Mouse (Mus musculus): ENCODE measurements around the gene Gm11168. TPM values are rescaled to one million over a fixed set of nuclear protein-coding genes. Genes with fewer than 3 reads are reported as not detected.
A peak's percentile ranks its signal among the peaks of the same experiment; 100 is the strongest.
"Not testable (repeated sequence)": the region's sequence is repeated elsewhere in the genome, so short reads cannot be mapped to it uniquely, and the experiment has no call there.

Gene Gm11168
- polyA plus RNA-seq (2015; fragmentation: Nextera tagmentation; extraction: Ambion mirVana) = not detected in 2 replicates

DNA sequence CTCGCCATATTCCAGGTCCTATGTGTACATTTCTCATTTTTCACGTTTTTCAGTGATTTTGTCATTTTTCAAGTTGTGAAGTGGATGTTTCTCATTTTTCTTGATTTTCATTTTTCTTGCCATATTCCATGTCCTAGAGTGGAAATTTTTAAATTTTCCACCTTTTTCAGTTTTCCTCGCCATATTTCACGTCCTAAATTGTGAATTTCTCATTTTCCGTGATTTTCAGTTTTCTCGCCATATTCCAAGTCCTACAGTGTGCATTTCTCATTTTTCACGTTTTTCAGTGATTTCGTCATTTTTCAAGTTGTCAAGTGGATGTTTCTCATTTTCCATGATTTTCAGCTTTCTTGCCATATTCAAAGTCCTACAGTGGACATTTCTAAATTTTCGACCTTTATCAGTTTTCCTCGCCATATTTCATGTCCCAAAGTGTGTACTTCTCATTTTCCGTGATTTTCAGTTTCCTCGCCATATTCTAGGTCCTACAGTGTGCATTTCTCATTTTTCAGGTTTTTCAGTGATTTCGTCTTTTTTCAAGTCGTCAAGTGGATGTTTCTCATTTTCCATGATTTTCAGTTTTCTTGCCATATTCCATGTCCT lies at the start of gene Gm11168:
Gene Gm11168 (plus strand): TSS at position 553 of the 603 bp plus-strand sequence.
- H3K4me2 ChIP-seq (replicated peaks); H3K9me3 ChIP-seq; H3K4me1 ChIP-seq; ATAC-seq (ENCODE audit: low FRiP score, low read depth); H3K27ac ChIP-seq; H3K36me3 ChIP-seq; H3K4me3 ChIP-seq; H3K9ac ChIP-seq; H3K27me3 ChIP-seq: not testable (repeated sequence)
- 76% methylated on average over 6 of the region's 14 CpGs for WGBS

DNA sequence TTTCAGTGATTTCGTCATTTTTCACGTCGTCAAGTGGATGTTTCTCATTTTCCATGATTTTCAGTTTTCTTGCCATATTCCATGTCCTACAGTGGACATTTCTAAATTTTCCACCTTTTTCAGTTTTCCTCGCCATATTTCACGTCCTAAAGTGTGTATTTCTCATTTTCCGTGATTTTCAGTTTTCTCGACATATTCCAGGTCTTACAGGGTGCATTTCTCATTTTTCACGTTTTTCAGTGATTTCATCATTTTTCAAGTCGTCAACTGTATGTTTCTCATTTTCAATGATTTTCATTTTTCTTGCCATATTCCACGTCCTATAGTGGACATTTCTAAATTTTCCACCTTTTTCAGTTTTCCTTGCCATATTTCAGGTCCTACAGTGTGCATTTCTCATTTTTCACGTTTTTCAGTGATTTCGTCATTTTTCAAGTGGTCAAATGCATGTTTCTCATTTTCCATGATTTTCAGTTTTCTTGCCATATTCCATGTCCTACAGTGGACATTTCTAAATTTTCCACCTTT lies 2.6 kb upstream of the Gm11168 start, which contains the start of gene Gm10722:
Gene Gm10722 (plus strand): TSS at position 478 of the 528 bp plus-strand sequence.
- WGBS = 72% methylated on average over 12 of the region's 12 CpGs

DNA sequence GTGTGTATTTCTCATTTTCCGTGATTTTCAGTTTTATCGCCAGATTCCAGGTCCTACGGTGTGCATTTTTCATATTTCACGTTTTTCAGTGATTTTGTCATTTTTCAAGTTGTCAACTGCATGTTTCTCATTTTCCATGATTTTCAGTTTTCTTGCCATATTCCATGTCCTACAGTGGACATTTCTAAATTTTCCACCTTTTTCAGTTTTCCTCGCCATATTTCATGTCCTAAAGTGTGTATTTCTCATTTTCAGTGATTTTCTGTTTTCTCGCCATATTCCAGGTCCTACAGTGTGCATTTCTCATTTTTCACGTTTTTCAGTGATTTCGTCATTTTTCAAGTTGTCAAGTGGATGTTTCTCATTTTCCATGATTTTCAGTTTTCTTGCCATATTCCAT lies 2.1 kb upstream of the Gm11168 start:
- ATAC-seq (ENCODE audit: low FRiP score, low read depth); H3K27ac ChIP-seq; H3K4me3 ChIP-seq; H3K9me3 ChIP-seq; H3K36me3 ChIP-seq; H3K9ac ChIP-seq; H3K27me3 ChIP-seq; H3K4me2 ChIP-seq (replicated peaks); H3K4me1 ChIP-seq: not testable (repeated sequence)
- 64% methylated on average over 8 of the region's 8 CpGs for WGBS

More for the DNA sequence above, 2.6 kb upstream of the Gm11168 start, which contains the start of gene Gm10722:
- H3K27ac ChIP-seq; H3K4me1 ChIP-seq; H3K27me3 ChIP-seq; H3K4me3 ChIP-seq; H3K36me3 ChIP-seq; H3K9me3 ChIP-seq; ATAC-seq (ENCODE audit: low FRiP score, low read depth); H3K9ac ChIP-seq; H3K4me2 ChIP-seq (replicated peaks): not testable (repeated sequence)

DNA sequence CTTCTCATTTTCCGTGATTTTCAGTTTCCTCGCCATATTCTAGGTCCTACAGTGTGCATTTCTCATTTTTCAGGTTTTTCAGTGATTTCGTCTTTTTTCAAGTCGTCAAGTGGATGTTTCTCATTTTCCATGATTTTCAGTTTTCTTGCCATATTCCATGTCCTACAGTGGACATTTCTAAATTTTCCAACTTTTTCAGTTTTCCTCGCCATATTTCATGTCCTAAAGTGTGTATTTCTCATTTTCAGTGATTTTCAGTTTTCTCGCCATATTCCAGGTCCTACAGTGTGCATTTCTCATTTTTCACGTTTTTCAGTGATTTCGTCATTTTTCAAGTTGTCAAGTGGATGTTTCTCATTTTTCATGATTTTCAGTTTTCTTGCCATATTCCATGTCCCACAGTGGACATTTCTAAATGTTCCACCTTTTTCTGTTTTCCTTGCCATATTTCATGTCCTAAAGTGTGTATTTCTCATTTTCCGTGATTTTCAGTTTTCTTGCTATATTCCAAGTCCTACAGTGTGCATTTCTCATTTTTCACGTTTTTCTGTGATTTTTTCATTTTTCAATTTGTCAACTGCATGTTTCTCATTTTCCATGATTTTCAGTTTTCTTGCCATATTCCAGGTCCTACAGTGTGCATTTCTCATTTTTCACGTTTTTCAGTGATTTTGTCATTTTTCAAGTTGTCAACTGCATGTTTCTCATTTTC lies 1.0 kb upstream of the Gm11168 start:
- 69% methylated on average over 9 of the region's 11 CpGs for WGBS
- H3K9me3 ChIP-seq; H3K27me3 ChIP-seq; H3K4me3 ChIP-seq; H3K9ac ChIP-seq; H3K36me3 ChIP-seq; H3K27ac ChIP-seq; H3K4me1 ChIP-seq; H3K4me2 ChIP-seq (replicated peaks): not testable (repeated sequence)
- peak; percentile 88 for ATAC-seq (ENCODE audit: low FRiP score, low read depth)

DNA sequence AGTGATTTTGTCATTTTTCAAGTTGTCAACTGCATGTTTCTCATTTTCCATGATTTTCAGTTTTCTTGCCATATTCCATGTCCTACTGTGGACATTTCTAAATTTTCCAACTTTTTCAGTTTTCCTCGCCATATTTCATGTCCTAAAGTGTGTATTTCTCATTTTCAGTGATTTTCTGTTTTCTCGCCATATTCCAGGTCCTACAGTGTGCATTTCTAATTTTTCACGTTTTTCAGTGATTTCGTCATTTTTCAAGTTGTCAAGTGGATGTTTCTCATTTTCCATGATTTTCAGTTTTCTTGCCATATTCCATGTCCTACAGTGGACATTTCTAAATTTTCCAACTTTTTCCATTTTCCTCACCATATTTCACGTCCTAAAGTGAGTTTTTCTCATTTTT lies 3.0 kb downstream of the Gm11168 start:
- ATAC-seq (ENCODE audit: low FRiP score, low read depth); H3K4me3 ChIP-seq; H3K27me3 ChIP-seq; H3K4me1 ChIP-seq; H3K9ac ChIP-seq; H3K4me2 ChIP-seq (replicated peaks); H3K36me3 ChIP-seq; H3K27ac ChIP-seq: not testable (repeated sequence)
- WGBS = 76% methylated on average over 1 of the region's 5 CpGs
- peaks cover 11% of the 10 kb centered on the region for H3K9me3 ChIP-seq

DNA sequence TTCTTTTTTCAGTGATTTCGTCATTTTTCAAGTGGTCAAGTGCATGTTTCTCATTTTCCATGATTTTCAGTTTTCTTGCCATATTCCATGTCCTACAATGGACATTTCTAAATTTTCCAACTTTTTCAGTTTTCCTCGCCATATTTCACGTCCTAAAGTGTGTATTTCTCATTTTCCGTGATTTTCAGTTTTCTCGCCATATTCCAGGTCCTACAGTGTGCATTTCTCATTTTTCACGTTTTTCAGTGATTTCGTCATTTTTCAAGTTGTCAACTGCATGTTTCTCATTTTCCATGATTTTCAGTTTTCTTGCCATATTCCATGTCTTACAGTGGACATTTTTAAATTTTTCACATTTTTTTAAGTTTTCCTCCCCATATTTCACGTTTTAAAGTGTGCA lies 3.5 kb downstream of the Gm11168 start:
- not testable (repeated sequence) for H3K27ac ChIP-seq; H3K4me2 ChIP-seq (replicated peaks); H3K36me3 ChIP-seq; H3K27me3 ChIP-seq; H3K4me1 ChIP-seq; H3K9ac ChIP-seq; H3K4me3 ChIP-seq
- H3K9me3 ChIP-seq = peaks cover 11% of the 10 kb centered on the region
- ATAC-seq (ENCODE audit: low FRiP score, low read depth) = peak; percentile 72
- WGBS = 70% methylated on average over 8 of the region's 8 CpGs

DNA sequence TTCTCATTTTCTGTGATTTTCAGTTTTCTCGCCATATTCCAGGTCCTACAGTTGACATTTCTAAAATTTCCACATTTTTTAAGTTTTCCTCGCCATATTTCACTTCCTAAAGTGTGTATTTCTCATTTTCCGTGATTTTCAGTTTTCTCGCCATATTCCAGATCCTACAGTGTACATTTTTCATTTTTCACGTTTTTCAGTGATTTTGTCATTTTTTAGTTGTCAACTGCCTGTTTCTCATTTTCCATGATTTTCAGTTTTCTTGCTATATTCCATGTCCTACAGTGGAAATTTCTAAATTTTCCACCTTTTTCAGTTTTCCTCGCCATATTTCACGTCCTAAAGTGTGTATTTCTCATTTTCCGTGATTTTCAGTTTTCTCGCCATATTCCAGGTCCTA lies 4.1 kb downstream of the Gm11168 start:
- not testable (repeated sequence) for H3K27ac ChIP-seq; H3K9me3 ChIP-seq; H3K9ac ChIP-seq; H3K4me1 ChIP-seq; H3K4me2 ChIP-seq (replicated peaks); H3K27me3 ChIP-seq; H3K36me3 ChIP-seq; H3K4me3 ChIP-seq
- whole genome bisulfite sequencing = 79% methylated on average over 8 of the region's 9 CpGs
- ATAC-seq (ENCODE audit: low FRiP score, low read depth) = peak; percentile 46; the same call in 1 of the 2 replicates

DNA sequence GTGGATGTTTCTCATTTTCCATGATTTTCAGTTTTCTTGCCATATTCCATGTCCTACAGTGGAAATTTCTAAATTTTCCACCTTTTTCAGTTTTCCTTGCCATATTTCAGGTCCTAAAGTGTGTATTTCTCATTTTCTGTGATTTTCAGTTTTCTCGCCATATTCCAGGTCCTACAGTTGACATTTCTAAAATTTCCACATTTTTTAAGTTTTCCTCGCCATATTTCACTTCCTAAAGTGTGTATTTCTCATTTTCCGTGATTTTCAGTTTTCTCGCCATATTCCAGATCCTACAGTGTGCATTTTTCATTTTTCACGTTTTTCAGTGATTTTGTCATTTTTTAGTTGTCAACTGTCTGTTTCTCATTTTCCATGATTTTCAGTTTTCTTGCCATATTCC lies 6.2 kb downstream of the Gm11168 start:
- ATAC-seq (ENCODE audit: low FRiP score, low read depth) = 0 out of 2 replicates have a peak, but pooled peaks have one; percentile 33
- no CpG with 5 or more reads among the region's 5 CpGs for WGBS
- H3K4me1 ChIP-seq = not testable (repeated sequence)

DNA sequence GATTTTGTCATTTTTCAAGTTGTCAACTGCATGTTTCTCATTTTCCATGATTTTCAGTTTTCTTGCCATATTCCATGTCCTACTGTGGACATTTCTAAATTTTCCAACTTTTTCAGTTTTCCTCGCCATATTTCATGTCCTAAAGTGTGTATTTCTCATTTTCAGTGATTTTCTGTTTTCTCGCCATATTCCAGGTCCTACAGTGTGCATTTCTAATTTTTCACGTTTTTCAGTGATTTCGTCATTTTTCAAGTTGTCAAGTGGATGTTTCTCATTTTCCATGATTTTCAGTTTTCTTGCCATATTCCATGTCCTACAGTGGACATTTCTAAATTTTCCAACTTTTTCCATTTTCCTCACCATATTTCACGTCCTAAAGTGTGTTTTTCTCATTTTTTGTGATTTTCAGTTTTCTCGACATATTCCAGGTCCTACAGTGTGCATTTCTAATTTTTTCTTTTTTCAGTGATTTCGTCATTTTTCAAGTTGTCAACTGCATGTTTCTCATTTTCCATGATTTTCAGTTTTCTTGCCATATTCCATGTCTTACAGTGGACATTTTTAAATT lies 9.0 kb downstream of the Gm11168 start:
- not testable (repeated sequence) for H3K9me3 ChIP-seq; H3K36me3 ChIP-seq; H3K4me3 ChIP-seq; H3K27me3 ChIP-seq; H3K27ac ChIP-seq; ATAC-seq (ENCODE audit: low FRiP score, low read depth); H3K4me2 ChIP-seq (replicated peaks); H3K9ac ChIP-seq; H3K4me1 ChIP-seq
- 81% methylated on average over 3 of the region's 7 CpGs for WGBS

More for the DNA sequence above, 6.2 kb downstream of the Gm11168 start:
- not testable (repeated sequence) for H3K27me3 ChIP-seq; H3K27ac ChIP-seq; H3K4me2 ChIP-seq (replicated peaks); H3K9ac ChIP-seq; H3K4me3 ChIP-seq; H3K9me3 ChIP-seq; H3K36me3 ChIP-seq

DNA sequence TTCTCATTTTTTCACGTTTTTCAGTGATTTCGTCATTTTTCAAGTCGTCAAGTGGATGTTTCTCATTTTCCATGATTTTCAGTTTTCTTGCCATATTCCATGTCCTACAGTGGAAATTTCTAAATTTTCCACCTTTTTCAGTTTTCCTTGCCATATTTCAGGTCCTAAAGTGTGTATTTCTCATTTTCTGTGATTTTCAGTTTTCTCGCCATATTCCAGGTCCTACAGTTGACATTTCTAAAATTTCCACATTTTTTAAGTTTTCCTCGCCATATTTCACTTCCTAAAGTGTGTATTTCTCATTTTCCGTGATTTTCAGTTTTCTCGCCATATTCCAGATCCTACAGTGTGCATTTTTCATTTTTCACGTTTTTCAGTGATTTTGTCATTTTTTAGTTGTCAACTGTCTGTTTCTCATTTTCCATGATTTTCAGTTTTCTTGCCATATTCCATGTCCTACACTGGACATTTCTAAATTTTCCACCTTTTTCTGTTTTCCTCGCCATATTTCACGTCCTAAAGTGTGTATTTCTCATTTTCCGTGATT lies 9.7 kb downstream of the Gm11168 start, which contains the start of gene Gm10721:
Gene Gm10721 (plus strand): TSS at position 408 of the 547 bp plus-strand sequence.
- not testable (repeated sequence) for H3K9ac ChIP-seq; H3K9me3 ChIP-seq; H3K4me2 ChIP-seq (replicated peaks); H3K4me3 ChIP-seq; H3K27me3 ChIP-seq; H3K27ac ChIP-seq; H3K4me1 ChIP-seq; H3K36me3 ChIP-seq
- WGBS = no CpG with 5 or more reads among the region's 11 CpGs
- ATAC-seq (ENCODE audit: low FRiP score, low read depth) = peak; percentile 60; the same call in 1 of the 2 replicates

DNA sequence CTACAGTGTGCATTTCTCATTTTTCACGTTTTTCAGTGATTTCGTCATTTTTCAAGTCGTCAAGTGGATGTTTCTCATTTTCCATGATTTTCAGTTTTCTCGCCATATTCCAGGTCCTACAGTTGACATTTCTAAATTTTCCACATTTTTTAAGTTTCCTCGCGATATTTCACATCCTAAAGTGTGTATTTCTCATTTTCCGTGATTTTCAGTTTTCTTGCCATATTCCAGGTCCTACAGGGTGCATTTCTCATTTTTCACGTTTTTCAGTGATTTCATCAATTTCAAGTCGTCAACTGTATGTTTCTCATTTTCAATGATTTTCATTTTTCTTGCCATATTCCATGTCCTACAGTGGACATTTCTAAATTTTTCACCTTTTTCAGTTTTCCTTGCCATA lies 12.2 kb downstream of the Gm11168 start, which contains the start of gene Gm10720:
Gene Gm10720 (plus strand): TSS at position 301 of the 400 bp plus-strand sequence.
- not testable (repeated sequence) for H3K4me3 ChIP-seq; H3K9ac ChIP-seq; ATAC-seq (ENCODE audit: low FRiP score, low read depth); H3K27ac ChIP-seq; H3K9me3 ChIP-seq; H3K4me2 ChIP-seq (replicated peaks); H3K4me1 ChIP-seq; H3K36me3 ChIP-seq; H3K27me3 ChIP-seq
- WGBS = 65% methylated on average over 5 of the region's 9 CpGs

DNA sequence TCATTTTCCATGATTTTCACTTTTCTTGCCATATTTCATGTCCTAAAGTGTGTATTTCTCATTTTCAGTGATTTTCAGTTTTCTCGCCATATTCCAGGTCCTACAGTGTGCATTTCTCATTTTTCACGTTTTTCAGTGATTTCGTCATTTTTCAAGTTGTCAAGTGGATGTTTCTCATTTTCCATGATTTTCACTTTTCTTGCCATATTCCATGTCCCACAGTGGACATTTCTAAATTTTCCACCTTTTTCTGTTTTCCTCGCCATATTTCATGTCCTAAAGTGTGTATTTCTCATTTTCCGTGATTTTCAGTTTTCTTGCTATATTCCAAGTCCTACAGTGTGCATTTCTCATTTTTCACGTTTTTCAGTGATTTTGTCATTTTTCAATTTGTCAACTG lies 12.8 kb downstream of the Gm11168 start:
- H3K9me3 ChIP-seq; H3K4me3 ChIP-seq; H3K27ac ChIP-seq; H3K36me3 ChIP-seq; H3K4me2 ChIP-seq (replicated peaks); H3K4me1 ChIP-seq; H3K27me3 ChIP-seq; ATAC-seq (ENCODE audit: low FRiP score, low read depth); H3K9ac ChIP-seq: not testable (repeated sequence)
- WGBS = 74% methylated on average over 6 of the region's 6 CpGs
